Comparison of ENCODE assay signal across 9 mouse cellular contexts in genomic region chr13:55510332-55510667, GRCm38 (mm10). TPM values are rescaled to one million over a fixed set of nuclear protein-coding genes. Genes with fewer than 3 reads are reported as not detected.
DNase-seq lines count a peak whose midpoint lies in the region; ATAC-seq and TF ChIP-seq lines count a peak whose summit lies in the region.
"Had no signal": no experiment of that assay in that cellular context is flagged by ENCODE, and none has a peak within 500 bp of the region (broad histone marks: within the 10 kb centered on the region; RNA-seq: fewer than 3 reads in every experiment).

No protein-coding gene starts in this region.

- H3K4me3 ChIP-seq in kidney, postnatal 0 days (replicated peaks; ENCODE audit: low read depth, low read length), result no peak overlapping the region
- H3K4me3 ChIP-seq in embryonic facial prominence, embryonic 14.5 days (ENCODE audit: low read depth, low read length), result no peak overlapping the region
- H3K4me3 ChIP-seq in limb, embryonic 13.5 days, result peak overlapping the region; percentile 92; the same call in 1 of the 2 replicates

- H3K4me2 ChIP-seq in kidney, postnatal 0 days (ENCODE audit: low read length), result peak overlapping the region; percentile 89
- H3K4me2 ChIP-seq in embryonic facial prominence, embryonic 14.5 days (ENCODE audit: low read depth, low read length), result peak overlapping the region; percentile 80
- peak overlapping the region; percentile 93 for H3K4me2 ChIP-seq in limb, embryonic 13.5 days (replicated peaks)

- intact Hi-C loops in left cerebral cortex, postnatal 4 days (cut with DNase I), result loop anchor here (5.0 kb wide), 1 partner anchor 103 kb away; no protein-coding TSS in a partner anchor

- H3K27ac ChIP-seq in kidney, postnatal 0 days, result peak overlapping the region; percentile 86
- peak overlapping the region; percentile 79 for H3K27ac ChIP-seq in embryonic facial prominence, embryonic 14.5 days (replicated peaks; ENCODE audit: low read depth, low read length)
- H3K27ac ChIP-seq in limb, embryonic 13.5 days, result peak overlapping the region; percentile 88; the same call in 1 of the 2 replicates

- H3K9ac ChIP-seq in kidney, postnatal 0 days (ENCODE audit: low read depth, low read length), result no peak overlapping the region; the same call in 1 of the 2 replicates
- H3K9ac ChIP-seq in embryonic facial prominence, embryonic 14.5 days (ENCODE audit: low read depth, low read length), result peak overlapping the region; percentile 17; the same call in 1 of the 2 replicates
- 0 out of 2 replicates have a peak overlapping the region, but pooled peaks have one; percentile 89 for H3K9ac ChIP-seq in limb, embryonic 13.5 days

- peaks cover 5% of the 10 kb centered on the region; the same call in 1 of the 2 replicates for H3K27me3 ChIP-seq in kidney, postnatal 0 days (ENCODE audit: insufficient read depth, low read length)
- H3K27me3 ChIP-seq in embryonic facial prominence, embryonic 14.5 days (replicated peaks; ENCODE audit: control insufficient read depth, insufficient read depth, low read length), result no peaks in the 10 kb centered on the region
- no peaks in the 10 kb centered on the region for H3K27me3 ChIP-seq in limb, embryonic 13.5 days

- H3K9me3 ChIP-seq in kidney, postnatal 0 days (replicated peaks; ENCODE audit: low read length), result no peaks in the 10 kb centered on the region
- no peaks in the 10 kb centered on the region for H3K9me3 ChIP-seq in embryonic facial prominence, embryonic 14.5 days (ENCODE audit: control insufficient read depth, low read length)
- no peaks in the 10 kb centered on the region for H3K9me3 ChIP-seq in limb, embryonic 13.5 days

- no peak for DNase-seq in kidney, postnatal 0 days (ENCODE audit: low spot score)
- DNase-seq in kidney, adult 18-20 months, result no peak
- DNase-seq in embryonic facial prominence, embryonic 14.5 days (ENCODE audit: low spot score), result peak; percentile 39
- no peak for DNase-seq in left cerebral cortex, postnatal 4 days
- DNase-seq in B cell, adult 2 months, result no peak
- no peak for DNase-seq in spleen, postnatal 10 days (ENCODE audit: low spot score in 2 of 2)
- DNase-seq: right cerebral cortex, adult 18-20 months had no signal

- peak; percentile 1; the same call in 1 of the 2 replicates for ATAC-seq in kidney, postnatal 0 days (replicated peaks; ENCODE audit: low FRiP score, low read depth)
- ATAC-seq in embryonic facial prominence, embryonic 14.5 days (ENCODE audit: low read depth), result 0 out of 2 replicates have a peak, but pooled peaks have one; percentile 0
- ATAC-seq in limb, embryonic 13.5 days (ENCODE audit: low FRiP score, low read depth), result peak; percentile 16
- ATAC-seq in neutrophil, adult 5-6 weeks (ENCODE audit: extremely low read depth, insufficient number of reproducible peaks, low FRiP score, poor library complexity, severe bottlenecking), result peak; percentile 28; the same call in 1 of the 2 replicates

- H3K36me3 ChIP-seq in kidney, postnatal 0 days (ENCODE audit: insufficient read depth, low read length), result peaks cover 33% of the 10 kb centered on the region
- peaks cover 52% of the 10 kb centered on the region for H3K36me3 ChIP-seq in embryonic facial prominence, embryonic 14.5 days (ENCODE audit: control insufficient read depth, insufficient read depth, low read length)
- H3K36me3 ChIP-seq in limb, embryonic 13.5 days, result peaks cover 49% of the 10 kb centered on the region

- H3K4me1 ChIP-seq in kidney, postnatal 0 days (replicated peaks; ENCODE audit: insufficient read depth, low read length), result peaks cover 22% of the 10 kb centered on the region
- H3K4me1 ChIP-seq in embryonic facial prominence, embryonic 14.5 days (ENCODE audit: control insufficient read depth, insufficient read depth, low read length), result peaks cover 23% of the 10 kb centered on the region
- peaks cover 28% of the 10 kb centered on the region for H3K4me1 ChIP-seq in limb, embryonic 13.5 days

- WGBS in kidney, postnatal 0 days, result 17% methylated on average over 3 of the region's 3 CpGs
- 34% methylated on average over 3 of the region's 3 CpGs for WGBS in embryonic facial prominence, embryonic 14.5 days
- 32% methylated on average over 3 of the region's 3 CpGs for WGBS in limb, embryonic 13.5 days

- no peak for TF ChIP-seq CTCF in kidney, postnatal 0 days (IDR thresholded peaks at IDR 0.05; ENCODE audit: low read depth)

RNA-seq across cellular contexts. Expression of gene Pdlim7, which starts 3.2 kb away (rescaled TPM):
- polyA plus RNA-seq in kidney, postnatal 0 days (2015; fragmentation: Nextera tagmentation; extraction: Ambion mirVana), result 112 and 124 TPM in 2 replicates
- 194 and 204 TPM in 2 replicates for polyA plus RNA-seq in embryonic facial prominence, embryonic 14.5 days (2014; fragmentation: Nextera tagmentation; extraction: Ambion mirVana)
- polyA plus RNA-seq in limb, embryonic 13.5 days (2015; fragmentation: Nextera tagmentation; extraction: Ambion mirVana), result 175 and 181 TPM in 2 replicates
- total RNA-seq in neutrophil, adult 5-6 weeks (2017), result 43.2 and 47.3 TPM in 2 replicates
- 10 to 100 TPM; 62.5 to 66.8 TPM for total RNA-seq in left cerebral cortex, postnatal 4 days (2021)

RNA-seq across cellular contexts. Expression of gene Dok3, which starts 18.8 kb away (rescaled TPM):
- 1.7 and 1.8 TPM in 2 replicates for polyA plus RNA-seq in kidney, postnatal 0 days (2015; fragmentation: Nextera tagmentation; extraction: Ambion mirVana)
- 2.5 and 3.8 TPM in 2 replicates for polyA plus RNA-seq in embryonic facial prominence, embryonic 14.5 days (2014; fragmentation: Nextera tagmentation; extraction: Ambion mirVana)
- 2.3 and 2.9 TPM in 2 replicates for polyA plus RNA-seq in limb, embryonic 13.5 days (2015; fragmentation: Nextera tagmentation; extraction: Ambion mirVana)
- total RNA-seq in neutrophil, adult 5-6 weeks (2017), result 193 and 198 TPM in 2 replicates
- total RNA-seq in left cerebral cortex, postnatal 4 days (2021), result 1 to 10 TPM; 6.4 to 7.2 TPM

RNA-seq across cellular contexts. Expression of gene Dbn1, which starts 22.4 kb away (rescaled TPM):
- polyA plus RNA-seq in kidney, postnatal 0 days (2015; fragmentation: Nextera tagmentation; extraction: Ambion mirVana), result 104 and 125 TPM in 2 replicates
- 141 and 167 TPM in 2 replicates for polyA plus RNA-seq in embryonic facial prominence, embryonic 14.5 days (2014; fragmentation: Nextera tagmentation; extraction: Ambion mirVana)
- polyA plus RNA-seq in limb, embryonic 13.5 days (2015; fragmentation: Nextera tagmentation; extraction: Ambion mirVana), result 297 and 304 TPM in 2 replicates
- total RNA-seq in neutrophil, adult 5-6 weeks (2017), result 0.12 TPM in 2 replicates
- 100 to 1,000 TPM; 623 to 643 TPM for total RNA-seq in left cerebral cortex, postnatal 4 days (2021)

RNA-seq across cellular contexts. Expression of gene Ddx41, which starts 26.2 kb away (rescaled TPM):
- polyA plus RNA-seq in kidney, postnatal 0 days (2015; fragmentation: Nextera tagmentation; extraction: Ambion mirVana), result 60.1 and 60.3 TPM in 2 replicates
- 56.6 and 69.5 TPM in 2 replicates for polyA plus RNA-seq in embryonic facial prominence, embryonic 14.5 days (2014; fragmentation: Nextera tagmentation; extraction: Ambion mirVana)
- 71.4 and 73.4 TPM in 2 replicates for polyA plus RNA-seq in limb, embryonic 13.5 days (2015; fragmentation: Nextera tagmentation; extraction: Ambion mirVana)
- 107 and 116 TPM in 2 replicates for total RNA-seq in neutrophil, adult 5-6 weeks (2017)
- total RNA-seq in left cerebral cortex, postnatal 4 days (2021), result 10 to 100 TPM; 51.6 to 56.5 TPM

RNA-seq across cellular contexts. Expression of gene Prr7, which starts 46.2 kb away (rescaled TPM):
- 0.63 and 0.75 TPM in 2 replicates for polyA plus RNA-seq in kidney, postnatal 0 days (2015; fragmentation: Nextera tagmentation; extraction: Ambion mirVana)
- 1.9 and 2.7 TPM in 2 replicates for polyA plus RNA-seq in embryonic facial prominence, embryonic 14.5 days (2014; fragmentation: Nextera tagmentation; extraction: Ambion mirVana)
- 0.79 and 0.87 TPM in 2 replicates for polyA plus RNA-seq in limb, embryonic 13.5 days (2015; fragmentation: Nextera tagmentation; extraction: Ambion mirVana)
- total RNA-seq in neutrophil, adult 5-6 weeks (2017), result 12.3 and 14.1 TPM in 2 replicates
- 10 to 100 TPM; 86.0 to 87.5 TPM for total RNA-seq in left cerebral cortex, postnatal 4 days (2021)
